Mouse (Mus musculus) liver, postnatal 0 days (tissue): ENCODE data around the gene Tmem243.

ENCODE experiments used
- CTCF ChIP-seq: sonication (generic); IDR thresholded peaks from 2 replicates; pipeline ENCODE4 v1.5.1; 2016; ENCODE audit warnings: antibody characterized with exemption, low read depth
- EP300 ChIP-seq: IDR thresholded peaks from 2 replicates; pipeline ENCODE4 v1.6.1; 2016; ENCODE audit warnings: antibody characterized with exemption, low read depth, mild to moderate bottlenecking

GRCm38 (mm10) chr5:9057277-9057879 lies 43.1 kb upstream of the Tmem243 start:
- TF ChIP-seq EP300 (no peak), CTCF (no peak)
